In genomic region chr16:16596582-16596981, GRCm38 (mm10) we compare ENCODE assay signal across 13 mouse cellular contexts. TPM values are rescaled to one million over a fixed set of nuclear protein-coding genes. Genes with fewer than 3 reads are reported as not detected.
A peak's percentile ranks its signal among the peaks of the same experiment; 100 is the strongest.
DNase-seq lines count a peak whose midpoint lies in the region; ATAC-seq and TF ChIP-seq lines count a peak whose summit lies in the region.
"Had no signal": no experiment of that assay in that cellular context is flagged by ENCODE, and none has a peak within 500 bp of the region (broad histone marks: within the 10 kb centered on the region; RNA-seq: fewer than 3 reads in every experiment).

No protein-coding gene starts in this region.

- no peak overlapping the region for H3K4me2 ChIP-seq in forebrain, embryonic 11.5 days (ENCODE audit: low read depth, low read length, severe bottlenecking)
- H3K4me2 ChIP-seq: hindbrain, embryonic 12.5 days had no signal

- H3K36me3 ChIP-seq in kidney, adult 2 months (ENCODE audit: control insufficient read depth, insufficient read depth, low read length), result no peaks in the 10 kb centered on the region
- H3K36me3 ChIP-seq in forebrain, embryonic 11.5 days (ENCODE audit: control insufficient read depth, insufficient read depth, low read length), result no peaks in the 10 kb centered on the region
- H3K36me3 ChIP-seq: embryonic facial prominence, embryonic 10.5 days; forebrain, embryonic 10.5 days; hindbrain, embryonic 12.5 days; limb, embryonic 10.5 days had no signal

- peak; percentile 32; the same call in 1 of the 2 replicates for TF ChIP-seq CTCF in kidney, adult 2 months (conservative IDR thresholded peaks at IDR 0.05; ENCODE audit: insufficient read depth, insufficient read length, low read depth, low read length)

- peak; percentile 26 for DNase-seq in adrenal gland, postnatal 14 days
- DNase-seq in adrenal gland, adult 18-20 months (ENCODE audit: low spot score in 2 of 2), result no peak
- peak; percentile 31 for DNase-seq in kidney, adult 2 months
- DNase-seq in kidney, adult 8-10 months, result no peak
- DNase-seq in 416B (ENCODE audit: low read depth) (peak; percentile 40), adipocyte (ENCODE audit: low spot score) (no peak)
- peak; percentile 20 for DNase-seq in brain, adult 2 months (ENCODE audit: low read depth, low spot score)
- DNase-seq in forebrain, embryonic 11.5 days (ENCODE audit: low spot score), result no peak
- DNase-seq: B cell, adult 2 months had no signal

- TF ChIP-seq POLR2A in kidney, adult 2 months (IDR thresholded peaks at IDR 0.05; ENCODE audit: low read depth, low read length), result no peak

- no peaks in the 10 kb centered on the region for H3K27me3 ChIP-seq in kidney, adult 2 months (replicated peaks; ENCODE audit: control insufficient read depth, insufficient read depth, low read length)
- H3K27me3 ChIP-seq in forebrain, embryonic 11.5 days (ENCODE audit: control insufficient read depth, insufficient read depth, low read length), result 0 out of 2 replicates have a peak, but pooled peaks cover 2% of the 10 kb centered on the region
- H3K27me3 ChIP-seq: hindbrain, embryonic 12.5 days had no signal

- H3K4me3 ChIP-seq in kidney, adult 2 months (ENCODE audit: insufficient read depth, low read depth, low read length), result no peak overlapping the region
- no peak overlapping the region for H3K4me3 ChIP-seq in forebrain, embryonic 11.5 days (ENCODE audit: low read depth, low read length)
- H3K4me3 ChIP-seq: embryonic facial prominence, embryonic 10.5 days; forebrain, embryonic 10.5 days; hindbrain, embryonic 12.5 days; limb, embryonic 10.5 days had no signal

- no peak for ATAC-seq in forebrain, embryonic 11.5 days (replicated peaks; ENCODE audit: low FRiP score)

- peaks cover 10% of the 10 kb centered on the region; the same call in 1 of the 2 replicates for H3K4me1 ChIP-seq in kidney, adult 2 months (ENCODE audit: control insufficient read depth, insufficient read depth, low read length)
- H3K4me1 ChIP-seq in forebrain, embryonic 11.5 days (replicated peaks; ENCODE audit: control insufficient read depth, insufficient read depth, low read length), result no peaks in the 10 kb centered on the region

- H3K9me3 ChIP-seq in forebrain, embryonic 11.5 days (ENCODE audit: control insufficient read depth, low read length), result no peaks in the 10 kb centered on the region
- H3K9me3 ChIP-seq: embryonic facial prominence, embryonic 10.5 days; forebrain, embryonic 10.5 days; hindbrain, embryonic 12.5 days; limb, embryonic 10.5 days had no signal

- no peak overlapping the region for H3K27ac ChIP-seq in kidney, adult 2 months (ENCODE audit: insufficient read depth, low read depth, low read length)
- H3K27ac ChIP-seq in forebrain, embryonic 11.5 days (ENCODE audit: low read depth, low read length), result no peak overlapping the region
- H3K27ac ChIP-seq: embryonic facial prominence, embryonic 10.5 days; forebrain, embryonic 10.5 days; hindbrain, embryonic 12.5 days; limb, embryonic 10.5 days had no signal

- H3K9ac ChIP-seq in forebrain, embryonic 11.5 days (ENCODE audit: low read length), result no peak overlapping the region
- H3K9ac ChIP-seq: hindbrain, embryonic 12.5 days had no signal

RNA-seq across cellular contexts. Expression of gene Fgd4, which starts 3.8 kb away (rescaled TPM):
- 17.8 and 21.4 TPM in 2 replicates for total RNA-seq in adrenal gland, postnatal 14 days (2021)
- total RNA-seq in adrenal gland, adult 18-20 months (2021), result 10 to 100 TPM; 11.2 to 12.9 TPM
- 7.0 and 7.3 TPM in 2 replicates for polyA plus RNA-seq in kidney, adult 2 months (2012; rRNA removed)
- polyA plus RNA-seq in forebrain, embryonic 11.5 days (2014; fragmentation: Nextera tagmentation; extraction: Ambion mirVana), result 20.3 and 23.8 TPM in 2 replicates

Comparison
In these comparisons a context has a peak if more than half of its experiments do, and no peak if none do; other contexts are left out.
1. DNase-seq: peak in adrenal gland, postnatal 14 days (single experiment), kidney, adult 2 months (single experiment), 416B (single experiment) and brain, adult 2 months (single experiment); none in adrenal gland, adult 18-20 months (0 of 2), kidney, adult 8-10 months (0 of 2), adipocyte (single experiment) and forebrain, embryonic 11.5 days (single experiment).